Mouse (Mus musculus) frontal cortex, postnatal 14 days (tissue): ENCODE data around the gene Slc22a8.

ENCODE experiments used
- DNase-seq, 2 experiments: peaks; one replicate each; pipeline ENCODE4 v3.0.0; 2022; ENCODE audit warnings: low spot score in 2 of 2

Gene Slc22a8

DNA sequence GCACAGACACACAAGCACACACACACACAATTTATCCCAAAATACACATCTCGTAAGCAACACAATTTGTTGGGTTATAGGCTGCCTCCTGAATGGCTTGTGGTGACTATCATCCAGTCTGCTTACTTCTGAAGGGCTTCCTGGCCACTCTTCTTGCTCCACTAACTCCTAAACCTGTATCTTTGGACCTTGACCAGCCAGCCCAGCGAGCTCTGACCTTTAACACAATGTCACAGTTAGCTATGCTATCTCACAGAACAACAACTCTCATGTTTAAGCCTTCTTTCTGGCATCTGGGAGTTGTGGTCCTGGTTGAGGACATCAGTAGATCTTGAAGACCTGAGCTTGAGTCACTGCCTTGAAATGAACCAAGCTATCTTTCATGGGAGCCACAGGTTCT is 8.2 kb downstream of the Slc22a8 start:
- no peak for DNase-seq

DNA sequence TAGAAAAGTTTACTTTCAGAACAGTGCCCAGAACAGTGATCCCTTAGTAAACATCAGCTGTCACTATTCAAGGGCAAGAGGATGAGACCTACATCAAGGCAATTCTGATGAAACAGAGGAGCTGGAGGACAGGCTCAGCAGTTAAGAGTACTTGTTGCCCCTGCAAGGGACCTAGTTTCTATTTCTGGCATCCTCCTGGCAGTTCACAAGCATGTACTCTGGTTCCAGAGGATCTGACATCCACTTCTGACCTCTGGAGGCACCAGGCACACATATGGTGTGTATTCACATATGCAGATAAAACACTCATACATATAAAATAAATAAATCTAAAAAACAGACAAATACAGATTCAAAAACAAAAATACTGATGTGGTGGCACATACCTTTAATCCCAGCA is 10.9 kb downstream of the Slc22a8 start:
- DNase-seq: no peak

DNA sequence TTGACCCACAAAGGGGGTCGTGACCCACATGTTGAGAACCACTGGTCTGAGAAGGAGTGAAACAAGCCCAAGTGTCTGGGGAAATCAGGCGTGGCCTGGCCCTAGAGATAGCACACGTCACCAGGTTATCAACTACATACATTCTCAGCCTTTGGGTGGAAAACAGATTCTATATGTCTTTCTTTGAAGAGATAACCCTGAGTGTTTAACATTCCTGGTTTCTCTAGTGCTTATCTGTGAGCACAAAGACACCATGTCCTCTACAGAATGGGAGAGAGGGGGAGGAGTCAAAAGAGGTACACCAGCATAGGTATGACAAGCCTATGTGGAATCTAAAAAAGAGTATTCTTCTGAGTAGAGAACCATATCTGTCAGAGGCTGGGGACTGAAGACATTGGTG is 11.9 kb downstream of the Slc22a8 start:
- DNase-seq: no peak

- no peak for DNase-seq
Observed at GRCm38 (mm10) chr19:8604536-8605240, 13.6 kb downstream of the Slc22a8 start.

- no peak for DNase-seq
Observed at GRCm38 (mm10) chr19:8605241-8605558, 14.1 kb downstream of the Slc22a8 start.

DNA sequence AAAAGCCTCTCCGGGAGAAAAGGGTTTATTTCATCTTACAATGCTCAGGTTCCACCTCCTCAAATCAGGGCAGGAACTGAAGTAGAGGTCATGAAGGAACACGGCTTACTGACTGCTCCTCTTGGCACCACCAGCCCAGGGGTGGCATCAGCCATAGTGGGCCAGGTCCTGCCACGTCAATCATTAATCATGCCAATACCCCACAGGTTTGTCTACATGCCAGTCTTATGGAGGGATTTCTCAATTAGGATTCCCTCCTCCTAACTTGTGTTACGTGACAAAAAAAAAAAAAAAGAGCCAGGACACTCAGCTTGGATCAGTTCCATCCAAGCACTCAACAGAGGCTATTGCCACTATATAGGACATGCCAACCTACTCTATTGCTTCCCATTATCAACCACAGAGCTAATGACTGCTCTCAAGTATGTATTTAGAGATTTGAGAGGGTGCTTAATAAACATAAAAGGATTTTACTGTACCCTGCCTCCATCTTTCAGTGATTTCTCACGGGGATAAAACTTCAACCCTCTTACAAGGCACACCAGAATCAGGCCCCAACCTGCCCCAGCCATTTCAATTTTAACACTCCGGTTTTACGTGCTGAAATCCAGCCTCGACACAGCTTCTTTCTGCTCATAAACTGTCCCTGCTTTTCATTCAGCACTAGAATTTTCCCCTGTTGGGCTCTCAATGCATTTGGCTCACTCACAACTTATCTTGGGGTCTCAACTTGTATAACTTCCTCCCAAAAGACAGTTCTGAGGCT is 20.5 kb downstream of the Slc22a8 start:
- DNase-seq: no peak

- no peak for DNase-seq
Observed at GRCm38 (mm10) chr19:8613111-8613510, 22.1 kb downstream of the Slc22a8 start.

DNA sequence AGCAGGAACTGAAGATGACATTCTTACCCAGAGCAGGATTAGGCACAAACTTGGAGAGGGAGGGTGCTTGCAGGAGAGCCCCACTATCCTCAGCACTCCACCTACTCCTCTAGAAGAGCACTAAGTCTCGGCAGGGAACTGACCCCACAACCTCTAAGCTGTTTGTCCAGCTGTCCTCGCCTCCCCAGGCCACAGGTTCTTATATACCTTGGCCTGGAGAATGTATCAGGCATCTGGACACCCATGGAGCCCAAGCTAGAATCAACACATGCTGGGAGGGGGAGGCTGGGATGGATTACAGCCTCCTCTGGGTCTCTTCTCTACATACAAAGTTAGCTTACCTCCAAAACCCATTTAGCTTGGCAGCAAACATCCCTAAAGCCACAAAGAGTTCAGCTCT is 23.3 kb downstream of the Slc22a8 start:
- no peak for DNase-seq

GRCm38 (mm10) chr19:8616314-8616713 is 25.3 kb downstream of the Slc22a8 start:
- no peak for DNase-seq

DNA sequence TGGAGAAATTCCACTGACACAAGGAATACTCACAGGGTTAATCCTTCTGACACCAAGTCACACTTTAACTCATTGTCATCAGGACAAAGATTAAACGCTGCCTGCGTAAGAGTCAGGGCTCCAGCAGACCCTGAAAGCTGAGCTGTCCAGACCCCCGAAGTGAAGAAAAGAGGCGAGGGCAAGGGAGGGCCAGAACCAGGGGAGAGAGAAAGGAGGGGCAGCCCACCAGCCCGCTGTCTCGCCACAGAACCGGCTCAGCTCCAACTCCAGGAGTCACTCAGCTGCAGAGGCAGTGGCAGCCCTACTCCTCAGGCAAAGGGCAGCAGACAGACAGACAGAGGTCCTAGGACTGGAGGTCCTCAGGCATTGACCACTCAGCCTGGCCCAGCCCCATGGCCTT is 26.9 kb downstream of the Slc22a8 start, which contains the start of gene Slc22a6:
Slc22a6 (plus strand) TSS at position 136 of the 400 bp plus-strand sequence.
- no peak for DNase-seq

DNA sequence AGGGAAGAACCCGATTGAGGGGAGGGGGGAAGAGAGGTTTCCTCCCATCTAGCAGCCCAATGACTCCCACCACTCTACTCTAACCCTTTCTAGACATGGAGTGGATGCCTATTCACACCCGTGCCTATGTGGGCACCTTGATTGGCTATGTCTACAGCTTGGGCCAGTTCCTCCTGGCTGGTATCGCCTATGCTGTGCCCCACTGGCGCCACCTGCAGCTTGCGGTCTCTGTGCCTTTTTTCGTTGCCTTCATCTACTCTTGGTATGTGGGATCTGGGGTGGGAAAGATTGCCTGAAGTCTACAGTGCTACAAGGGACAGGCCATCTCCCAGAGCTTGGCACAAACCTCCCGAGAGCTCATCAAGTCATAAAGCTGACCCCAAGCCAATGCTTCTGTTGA is 30.0 kb downstream of the Slc22a8 start:
- no peak for DNase-seq

DNA sequence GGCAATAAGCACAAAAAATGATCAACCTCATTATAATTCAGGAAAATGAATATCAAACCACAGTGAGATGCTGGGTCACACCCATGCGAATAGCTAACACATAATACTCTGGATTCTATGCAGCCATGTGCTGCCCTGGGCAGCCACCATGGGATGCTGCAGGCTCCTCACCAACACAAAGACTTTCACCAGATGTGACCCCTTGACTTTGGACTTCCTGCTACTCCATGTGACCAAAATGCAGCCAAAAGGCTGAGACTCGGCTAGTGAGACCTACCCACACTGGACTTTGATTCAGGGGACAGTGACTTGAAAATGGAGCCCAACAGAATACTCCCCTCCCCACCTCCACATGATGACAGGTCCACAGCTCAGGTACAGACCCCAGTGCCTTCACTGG is 39.2 kb downstream of the Slc22a8 start:
- no peak for DNase-seq

DNA sequence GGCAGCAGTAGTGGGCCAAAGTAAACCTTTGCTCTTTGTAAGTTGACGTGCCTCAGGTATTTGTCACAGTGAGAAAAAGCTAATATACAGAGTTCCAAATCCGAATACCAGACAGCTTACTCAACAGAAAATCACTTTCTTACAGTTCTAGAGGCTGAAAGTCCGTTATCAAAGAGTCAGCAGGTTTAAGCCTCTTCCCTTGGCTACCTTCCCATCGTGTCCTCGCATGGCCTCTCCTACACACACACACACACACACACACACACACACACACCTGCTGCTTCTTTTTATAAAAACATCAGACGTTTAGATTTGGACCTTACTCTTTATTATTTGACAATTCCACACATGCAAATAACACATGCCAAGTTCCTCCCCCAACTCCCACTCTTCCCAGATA is 39.8 kb downstream of the Slc22a8 start:
- DNase-seq: no peak

GRCm38 (mm10) chr19:8632029-8632428 is 41.0 kb downstream of the Slc22a8 start:
- DNase-seq: no peak

GRCm38 (mm10) chr19:8642086-8642485 is 51.0 kb downstream of the Slc22a8 start:
- DNase-seq: no peak

DNA sequence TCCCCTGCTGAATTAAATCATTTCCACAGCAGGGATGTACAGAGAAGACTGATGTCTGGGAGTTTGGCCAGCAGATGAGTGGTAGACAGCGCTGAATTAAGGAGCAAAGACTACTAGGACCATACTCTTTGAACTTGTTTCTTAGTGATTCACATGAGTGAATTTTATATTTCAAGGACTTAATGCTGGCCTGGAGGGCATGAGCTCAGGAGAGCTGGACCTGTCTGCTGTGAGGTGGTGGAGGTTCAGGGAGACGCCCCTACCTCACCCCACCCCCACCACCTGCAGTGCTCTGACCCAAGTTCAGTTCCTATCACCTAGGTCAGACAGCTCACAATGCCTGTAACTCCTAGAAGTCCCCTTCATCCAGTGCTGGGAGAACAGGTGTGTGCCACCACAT is 55.3 kb downstream of the Slc22a8 start:
- DNase-seq: no peak

- DNase-seq: no peak
Observed at GRCm38 (mm10) chr19:8655833-8656232, 64.8 kb downstream of the Slc22a8 start.

- DNase-seq: no peak
Observed at GRCm38 (mm10) chr19:8656341-8656740, 65.3 kb downstream of the Slc22a8 start.
